Mouse (Mus musculus): Measurements from ENCODE around the gene Snrnp70.

- TF ChIP-seq GATA1 (IDR thresholded peaks at IDR 0.05; ENCODE audit: borderline replicate concordance, low read length) (no peak), FLI1 (IDR thresholded peaks at IDR 0.05; ENCODE audit: low read length) (no peak)
Measured at GRCm38 (mm10) chr7:45369022-45369745, 26.4 kb downstream of the Snrnp70 start.
